Mouse (Mus musculus) CH12.LX (cell line): ENCODE results near the gene Usmg5. TPM values are rescaled to one million over a fixed set of nuclear protein-coding genes. Genes with fewer than 3 reads are reported as not detected.
A peak's percentile ranks its signal among the peaks of the same experiment; 100 is the strongest.

Source experiments
- DNase-seq: peaks from one replicate; pipeline ENCODE4 v3.0.0-alpha.2; 2013; ENCODE audit errors: extremely low read depth
- H3K27ac ChIP-seq: 2 replicates; pipeline ENCODE4 v1.5.1; 2012; ENCODE audit warnings: low read depth, mild to moderate bottlenecking, control low read depth, moderate library complexity; ENCODE audit not compliant: insufficient read depth
- H3K27me3 ChIP-seq: replicated peaks from 2 replicates; pipeline ENCODE3; 2012; ENCODE audit warnings: inconsistent platforms
- H3K36me3 ChIP-seq, 2 experiments: replicated peaks in 1 of 2; 2 replicates each; pipeline versions ENCODE3 to v1.6.1; 2012; ENCODE audit warnings: inconsistent platforms in 1 of 2, low read length in 1 of 2, mild to moderate bottlenecking in 1 of 2, mixed read lengths in 1 of 2, moderate library complexity in 1 of 2; ENCODE audit not compliant: control insufficient read depth in 1 of 2, insufficient read depth in 1 of 2
- H3K4me1 ChIP-seq, 2 experiments: 2 replicates each; pipeline ENCODE4 v1.6.1; 2012; ENCODE audit warnings: inconsistent platforms in 1 of 2, moderate library complexity in 1 of 2; ENCODE audit not compliant: insufficient read depth in 2 of 2, control insufficient read depth in 1 of 2
- H3K4me2 ChIP-seq: 2 replicates; pipeline ENCODE4 v1.6.1; 2012; ENCODE audit warnings: low read depth, mild to moderate bottlenecking, control low read depth; ENCODE audit not compliant: poor library complexity, insufficient read depth, severe bottlenecking
- H3K4me3 ChIP-seq, 3 experiments: fragments of 150-350 bp in 1 of 3; sonication (generic) in 1 of 3; replicated peaks in 1 of 3; 2 replicates each; pipeline versions ENCODE3 to v1.5.1; 2011 to 2012; ENCODE audit warnings: low read depth in 2 of 3, low read length in 2 of 3, mild to moderate bottlenecking in 2 of 3, moderate library complexity in 2 of 3, control low read depth in 1 of 3, improper control_type of control experiment in 1 of 3, inconsistent platforms in 1 of 3, mixed read lengths in 1 of 3; ENCODE audit not compliant: poor library complexity in 1 of 3
- H3K79me2 ChIP-seq: replicated peaks from 2 replicates; pipeline ENCODE4 v1.6.1; 2012; ENCODE audit warnings: mild to moderate bottlenecking, moderate library complexity; ENCODE audit not compliant: control insufficient read depth, poor library complexity, insufficient read depth, severe bottlenecking; ENCODE audit errors: extremely low read depth
- H3K9ac ChIP-seq: 2 replicates; pipeline ENCODE4 v1.6.1; 2012; ENCODE audit warnings: low read depth, mild to moderate bottlenecking, control low read depth, moderate library complexity; ENCODE audit not compliant: insufficient read depth
- H3K9me3 ChIP-seq: replicated peaks from 2 replicates; pipeline ENCODE3; 2012; ENCODE audit warnings: low read length, inconsistent platforms, mixed read lengths
- BHLHE40 ChIP-seq: IDR thresholded peaks from 2 replicates; pipeline ENCODE4 v1.6.1; 2011; ENCODE audit warnings: mild to moderate bottlenecking, low read depth, low read length, improper control_type of control experiment
- CHD1 ChIP-seq: IDR thresholded peaks from 2 replicates; pipeline ENCODE4 v1.6.1; 2012; ENCODE audit warnings: low read depth, low read length, improper control_type of control experiment, inconsistent platforms
- CHD2 ChIP-seq: IDR thresholded peaks from 2 replicates; pipeline ENCODE4 v1.6.1; 2011; ENCODE audit warnings: low read length, improper control_type of control experiment
- E2F4 ChIP-seq: IDR thresholded peaks from 2 replicates; pipeline ENCODE4 v1.6.1; 2011; ENCODE audit warnings: low read depth, low read length, improper control_type of control experiment; ENCODE audit not compliant: insufficient replicate concordance
- ELF1 ChIP-seq: IDR thresholded peaks from 2 replicates; pipeline ENCODE4 v1.6.1; 2014; ENCODE audit warnings: low read depth, mild to moderate bottlenecking, inconsistent platforms, low read length, improper control_type of control experiment
- EP300 ChIP-seq: IDR thresholded peaks from 2 replicates; pipeline ENCODE4 v1.6.1; 2011; ENCODE audit warnings: low read length, improper control_type of control experiment
- GABPA ChIP-seq: IDR thresholded peaks from 2 replicates; pipeline ENCODE4 v1.6.1; 2012; ENCODE audit warnings: low read depth, low read length, improper control_type of control experiment, inconsistent platforms; ENCODE audit not compliant: insufficient replicate concordance
- HCFC1 ChIP-seq: IDR thresholded peaks from 2 replicates; pipeline ENCODE4 v1.6.1; 2012; ENCODE audit warnings: low read depth, mild to moderate bottlenecking, inconsistent platforms, low read length, improper control_type of control experiment
- JUND ChIP-seq: conservative IDR thresholded peaks from 2 replicates; pipeline ENCODE4 v1.6.1; 2011; ENCODE audit warnings: low read depth, low read length, improper control_type of control experiment
- KAT2A ChIP-seq: IDR thresholded peaks from 2 replicates; pipeline ENCODE4 v1.6.1; 2012; ENCODE audit warnings: low read length, improper control_type of control experiment, inconsistent platforms; ENCODE audit not compliant: insufficient replicate concordance
- MAX ChIP-seq: IDR thresholded peaks from 2 replicates; pipeline ENCODE4 v1.6.1; 2011; ENCODE audit warnings: low read length, improper control_type of control experiment
- MAZ ChIP-seq: IDR thresholded peaks from 2 replicates; pipeline ENCODE4 v1.6.1; 2012; ENCODE audit warnings: low read depth, mild to moderate bottlenecking, inconsistent platforms, low read length, improper control_type of control experiment, moderate library complexity
- MXI1 ChIP-seq: IDR thresholded peaks from 2 replicates; pipeline ENCODE4 v1.6.1; 2011; ENCODE audit warnings: mild to moderate bottlenecking, low read depth, low read length, improper control_type of control experiment
- MYC ChIP-seq: IDR thresholded peaks from 2 replicates; pipeline ENCODE4 v1.6.1; 2011; ENCODE audit warnings: low read depth, mild to moderate bottlenecking, improper control_type of control experiment, low read length
- NELFE ChIP-seq: IDR thresholded peaks from 2 replicates; pipeline ENCODE4 v1.6.1; 2011; ENCODE audit warnings: low read depth, low read length, improper control_type of control experiment
- NRF1 ChIP-seq: IDR thresholded peaks from 2 replicates; pipeline ENCODE4 v1.6.1; 2014; ENCODE audit warnings: low read depth, mild to moderate bottlenecking, inconsistent platforms, low read length, improper control_type of control experiment, moderate library complexity
- POLR2A ChIP-seq: IDR thresholded peaks from 2 replicates; pipeline ENCODE4 v1.6.1; 2011; ENCODE audit warnings: low read depth, mild to moderate bottlenecking, improper control_type of control experiment, low read length
- POLR2AphosphoS2 ChIP-seq: IDR thresholded peaks from 2 replicates; pipeline ENCODE4 v1.6.1; 2011; ENCODE audit warnings: low read depth, low read length, improper control_type of control experiment
- RAD21 ChIP-seq: IDR thresholded peaks from 2 replicates; pipeline ENCODE4 v1.6.1; 2011; ENCODE audit warnings: low read depth, mild to moderate bottlenecking, low read length, improper control_type of control experiment, moderate library complexity
- SIN3A ChIP-seq: IDR thresholded peaks from 2 replicates; pipeline ENCODE4 v1.6.1; 2012; ENCODE audit warnings: low read length, improper control_type of control experiment, inconsistent platforms
- SMC3 ChIP-seq: IDR thresholded peaks from 2 replicates; pipeline ENCODE4 v1.6.1; 2011; ENCODE audit warnings: low read depth, low read length, improper control_type of control experiment
- TBP ChIP-seq: conservative IDR thresholded peaks from 2 replicates; pipeline ENCODE4 v1.6.1; 2011; ENCODE audit warnings: low read depth, low read length, improper control_type of control experiment
- TCF12 ChIP-seq: IDR thresholded peaks from 2 replicates; pipeline ENCODE4 v1.6.1; 2014; ENCODE audit warnings: low read depth, mild to moderate bottlenecking, inconsistent platforms, low read length, improper control_type of control experiment
- UBTF ChIP-seq: IDR thresholded peaks from 2 replicates; pipeline ENCODE4 v1.6.1; 2012; ENCODE audit warnings: low read depth, mild to moderate bottlenecking, inconsistent platforms, low read length, improper control_type of control experiment, moderate library complexity
- USF1 ChIP-seq: IDR thresholded peaks from 2 replicates; pipeline ENCODE4 v1.6.1; 2014; ENCODE audit warnings: low read depth, mild to moderate bottlenecking, inconsistent platforms, low read length, improper control_type of control experiment
- ZC3H11A ChIP-seq: IDR thresholded peaks from 2 replicates; pipeline ENCODE4 v1.6.1; 2012; ENCODE audit warnings: low read depth, mild to moderate bottlenecking, inconsistent platforms, low read length, improper control_type of control experiment
- ZMIZ1 ChIP-seq: IDR thresholded peaks from 2 replicates; pipeline ENCODE4 v1.6.1; 2012; ENCODE audit warnings: low read depth, mild to moderate bottlenecking, inconsistent platforms, low read length, improper control_type of control experiment
- ZNF384 ChIP-seq: IDR thresholded peaks from 2 replicates; pipeline ENCODE4 v1.6.1; 2012; ENCODE audit warnings: low read depth, low read length, improper control_type of control experiment, inconsistent platforms
- dilution Hi-C: fragments of 300-500 bp; cut with MboI; formaldehyde crosslinking; loops from 2 replicates; pipeline ENCODE4 v1.14.3; 2020; ENCODE audit warnings: low sequenced_read_pairs; ENCODE audit not compliant: extremely low pct_unique_long_range_greater_than_20kb, extremely low pct_ligation_motif_present
- in situ Hi-C: fragments of 300-500 bp; cut with MboI; formaldehyde crosslinking; loops from 3 replicates; pipeline ENCODE4 v1.14.3; 2019; ENCODE audit warnings: low sequenced_read_pairs, low pct_ligation_motif_present, low pct_unique_long_range_greater_than_20kb, mixed read lengths
- polyA plus RNA-seq: library from polyadenylated mRNA; unstranded; fragments of >175 nt; gene quantifications from 2 replicates; pipeline ENCODE4 v1.2.1, GENCODE M21; 2012; ENCODE audit warnings: low read depth; ENCODE audit not compliant: insufficient read length
- total RNA-seq, 2 experiments: library from RNA; depleted of rRNA; stranded (reverse); fragments of 300-350 nt in 1 of 2; fragments of >200 nt in 1 of 2; gene quantifications; 2 replicates each; pipeline ENCODE4 v1.2.3; 2012 to 2014

The Usmg5 gene
- total and polyA plus RNA-seq, 3 experiments: 226 to 674 (median 646) TPM

GRCm38 (mm10) chr19:47052927-47053326 is 37.5 kb downstream of the Usmg5 start:
- dilution Hi-C loops (no loop called here), in situ Hi-C loops (no loop called here)
- TF ChIP-seq POLR2A (no peak), RAD21 (no peak), MAZ (no peak), MXI1 (no peak), TCF12 (no peak), JUND (no peak), CHD1 (no peak), CHD2 (no peak), E2F4 (no peak), ZNF384 (no peak), UBTF (no peak)
- Histone ChIP-seq H3K27me3 (no peaks in the 10 kb centered on the region), H3K4me1 (peaks cover 9 to 23% of the 10 kb centered on the region in 2 experiments), H3K4me3 (no peak overlapping the region), H3K27ac (no peak overlapping the region), H3K36me3 (peaks cover 4 to 10% of the 10 kb centered on the region in 2 experiments), H3K4me2 (no peak overlapping the region), H3K9ac (no peak overlapping the region), H3K79me2 (peaks cover 11% of the 10 kb centered on the region), H3K9me3 (no peaks in the 10 kb centered on the region)
- no peak for DNase-seq

GRCm38 (mm10) chr19:47050271-47051032 is 40.0 kb downstream of the Usmg5 start, which contains the start of gene Pcgf6:
TSS of gene Pcgf6 (minus strand) at chr19:47050906.
- H3K36me3 ChIP-seq: peaks cover 14 to 35% of the 10 kb centered on the region in 2 experiments
- dilution Hi-C loops: no loop called here

More at GRCm38 (mm10) chr19:47050271-47051032, 40.0 kb downstream of the Usmg5 start, which contains the start of gene Pcgf6:
- Histone ChIP-seq H3K9me3 (no peaks in the 10 kb centered on the region), H3K9ac (peak within 1 kb of the TSS; percentile 96), H3K27ac (peak within 1 kb of the TSS; percentile 76), H3K4me2 (peak within 1 kb of the TSS; percentile 90), H3K4me1 (peaks cover 9 to 27% of the 10 kb centered on the region in 2 experiments), H3K27me3 (no peaks in the 10 kb centered on the region), H3K4me3 (peak within 1 kb of the TSS; percentile 79 to 81 (median 80)), H3K79me2 (peaks cover 11% of the 10 kb centered on the region)
- TF ChIP-seq ZC3H11A (no peak), MAX (peak; percentile 86; the same call in 1 of the 2 replicates), NRF1 (peak; percentile 99), MAZ (no peak; the same call in 1 of the 2 replicates), CHD2 (peak; percentile 54; the same call in 1 of the 2 replicates), TCF12 (peak; percentile 72), JUND (no peak), MXI1 (peak; percentile 75), ELF1 (peak; percentile 43; the same call in 1 of the 2 replicates), SIN3A (peak; percentile 62; the same call in 1 of the 2 replicates), KAT2A (peak; percentile 79; the same call in 1 of the 2 replicates), CHD1 (no peak), BHLHE40 (peak; percentile 46; the same call in 1 of the 2 replicates), ZMIZ1 (peak; percentile 66; the same call in 1 of the 2 replicates), EP300 (no peak), NELFE (peak; percentile 78), UBTF (peak; percentile 77; the same call in 1 of the 2 replicates), RAD21 (no peak), POLR2A (peak; percentile 89), POLR2AphosphoS2 (no peak), MYC (peak; percentile 68; the same call in 1 of the 2 replicates), USF1 (peak; percentile 28), E2F4 (no peak), HCFC1 (peak; percentile 92), SMC3 (no peak), GABPA (no peak; the same call in 1 of the 2 replicates), TBP (peak; percentile 54; the same call in 1 of the 2 replicates)
- in situ Hi-C loops: no loop called here
- peak; percentile 85 for DNase-seq
